Mouse (Mus musculus): ENCODE data around the gene Hist1h4c.

Hist1h4c gene

GRCm38 (mm10) chr13:23698300-23698693, at the start of gene Hist1h4c:
Gene Hist1h4c (minus strand): TSS chr13:23698454.
- peak; percentile 97 for DNase-seq (ENCODE audit: low read depth, low spot score)

- DNase-seq (ENCODE audit: low read depth, low spot score), result no peak
These were observed 49.6 kb upstream of the Hist1h4c start for GRCm38 (mm10) chr13:23747892-23748288.

DNA sequence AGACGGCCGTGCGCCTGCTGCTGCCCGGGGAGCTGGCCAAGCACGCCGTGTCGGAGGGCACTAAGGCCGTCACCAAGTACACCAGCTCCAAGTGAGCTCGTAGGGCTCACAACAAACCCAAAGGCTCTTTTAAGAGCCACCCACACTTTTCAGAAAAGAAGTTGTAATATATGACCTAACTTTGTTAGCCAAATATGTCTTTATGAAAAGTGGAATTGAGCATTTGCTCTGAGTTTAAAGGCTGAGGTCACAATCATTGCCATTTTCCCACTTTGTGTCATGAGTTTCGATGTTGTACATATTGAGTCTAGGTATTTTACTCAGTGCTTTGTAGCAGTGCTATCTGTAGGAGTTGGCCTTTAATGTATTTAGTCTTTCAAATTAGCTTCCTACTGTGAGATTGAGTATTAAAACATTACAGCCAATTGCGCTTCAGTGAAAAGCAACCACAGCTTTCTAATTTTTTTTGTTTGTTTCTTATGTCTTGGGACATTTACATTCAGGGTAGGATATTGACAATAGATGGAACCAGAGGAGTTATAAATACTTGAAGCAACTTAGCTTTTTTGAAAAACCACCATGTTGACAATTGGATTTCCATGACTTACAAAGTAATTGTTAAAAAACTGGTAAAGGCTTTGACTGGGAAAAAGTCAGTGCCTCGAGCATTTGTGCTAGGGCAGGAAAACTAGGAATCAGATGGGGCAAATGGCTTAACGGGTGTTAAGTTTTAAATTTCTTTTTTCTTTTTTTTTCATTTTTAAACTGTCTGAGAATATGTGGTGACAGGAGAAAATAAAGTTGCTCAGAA, 49.0 kb upstream of the Hist1h4c start:
- no peak for DNase-seq (ENCODE audit: low read depth, low spot score)

GRCm38 (mm10) chr13:23746201-23747080, 48.2 kb upstream of the Hist1h4c start, which contains the start of gene Hist1h2bb:
Gene Hist1h2bb (plus strand): TSS chr13:23746734.
- peak; percentile 91 for DNase-seq (ENCODE audit: low read depth, low spot score)

DNA sequence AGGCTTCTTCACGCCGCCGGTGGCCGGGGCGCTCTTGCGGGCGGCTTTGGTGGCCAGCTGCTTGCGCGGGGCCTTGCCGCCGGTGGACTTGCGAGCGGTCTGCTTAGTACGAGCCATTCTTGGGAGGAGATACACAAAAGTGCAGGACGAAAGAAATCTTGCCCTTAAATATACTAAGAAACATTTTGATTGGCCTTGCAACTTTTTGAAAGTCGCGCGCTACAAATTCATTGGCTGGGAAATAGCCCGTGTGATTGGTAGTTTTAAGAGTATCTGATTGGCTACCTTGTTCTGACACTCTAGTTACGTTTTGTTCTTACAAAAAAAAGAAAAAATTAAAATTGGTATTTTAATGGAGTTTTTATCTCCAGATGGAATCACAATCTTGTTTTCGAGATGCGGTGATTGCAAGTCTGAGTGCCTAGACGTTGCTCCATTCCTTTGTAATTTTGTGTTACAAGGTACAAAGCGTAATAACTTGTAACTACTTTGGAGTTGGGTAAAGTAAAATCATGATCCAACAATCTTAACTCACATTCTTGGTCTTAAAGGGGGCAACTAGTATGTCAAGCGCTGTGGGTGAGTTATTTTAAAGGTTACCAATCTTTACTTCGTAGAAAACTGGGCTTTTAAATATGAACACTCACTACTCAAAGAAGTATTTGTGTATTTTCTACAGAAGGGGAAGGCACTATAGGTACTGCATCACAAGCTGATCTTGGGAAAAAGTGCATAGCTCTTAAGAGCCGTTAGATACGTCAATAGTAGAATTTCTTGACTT, 47.3 kb upstream of the Hist1h4c start, which contains the start of gene Hist1h3c:
Gene Hist1h3c (minus strand): TSS at position 222 of the 781 bp plus-strand sequence.
- DNase-seq (ENCODE audit: low read depth, low spot score), result no peak

DNA sequence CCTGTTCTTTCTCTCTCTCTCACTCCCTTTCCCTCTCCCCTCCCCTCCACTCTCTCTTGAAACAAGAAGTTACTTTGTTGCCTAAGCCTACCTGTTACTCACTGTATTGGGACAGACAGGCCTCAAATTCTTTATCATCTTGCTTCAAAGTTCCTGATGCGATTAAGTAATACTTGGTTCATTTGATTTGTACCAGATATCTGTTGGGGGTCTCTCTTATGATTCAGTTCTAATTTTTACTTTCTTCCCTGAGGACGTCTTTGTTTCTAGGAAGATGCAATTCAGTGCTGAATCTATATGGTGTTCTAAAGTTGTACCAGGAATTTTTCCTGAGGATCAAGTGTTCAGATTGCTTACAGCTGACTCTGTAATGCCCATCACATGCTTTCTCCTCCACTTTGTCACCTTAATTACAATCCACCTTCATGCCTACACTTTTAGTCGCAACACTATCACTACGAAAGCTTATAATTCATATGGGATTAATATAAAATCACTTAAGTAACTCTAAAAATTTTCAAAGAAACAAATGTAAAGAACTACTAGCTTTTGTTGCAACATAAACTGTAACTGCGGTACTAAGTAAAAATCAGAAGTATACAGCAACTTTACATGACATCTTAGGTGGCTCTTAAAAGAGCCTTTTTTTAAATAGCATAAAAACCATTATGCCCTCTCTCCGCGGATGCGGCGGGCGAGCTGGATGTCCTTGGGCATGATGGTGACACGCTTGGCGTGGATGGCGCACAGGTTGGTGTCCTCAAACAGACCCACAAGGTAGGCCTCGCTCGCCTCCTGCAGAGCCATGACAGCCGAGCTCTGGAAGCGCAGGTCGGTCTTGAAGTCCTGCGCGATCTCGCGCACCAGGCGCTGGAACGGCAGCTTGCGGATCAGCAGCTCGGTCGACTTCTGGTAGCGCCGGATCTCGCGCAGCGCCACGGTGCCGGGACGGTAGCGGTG, 46.4 kb upstream of the Hist1h4c start:
- DNase-seq (ENCODE audit: low read depth, low spot score), result no peak

GRCm38 (mm10) chr13:23743963-23744362, 45.7 kb upstream of the Hist1h4c start:
- DNase-seq (ENCODE audit: low read depth, low spot score), result no peak

GRCm38 (mm10) chr13:23743215-23743614, 45.0 kb upstream of the Hist1h4c start:
- no peak for DNase-seq (ENCODE audit: low read depth, low spot score)

GRCm38 (mm10) chr13:23742007-23742406, 43.8 kb upstream of the Hist1h4c start:
- DNase-seq (ENCODE audit: low read depth, low spot score), result no peak

- DNase-seq (ENCODE audit: low read depth, low spot score), result no peak
These were observed 42.7 kb upstream of the Hist1h4c start for GRCm38 (mm10) chr13:23740910-23741309.

DNA sequence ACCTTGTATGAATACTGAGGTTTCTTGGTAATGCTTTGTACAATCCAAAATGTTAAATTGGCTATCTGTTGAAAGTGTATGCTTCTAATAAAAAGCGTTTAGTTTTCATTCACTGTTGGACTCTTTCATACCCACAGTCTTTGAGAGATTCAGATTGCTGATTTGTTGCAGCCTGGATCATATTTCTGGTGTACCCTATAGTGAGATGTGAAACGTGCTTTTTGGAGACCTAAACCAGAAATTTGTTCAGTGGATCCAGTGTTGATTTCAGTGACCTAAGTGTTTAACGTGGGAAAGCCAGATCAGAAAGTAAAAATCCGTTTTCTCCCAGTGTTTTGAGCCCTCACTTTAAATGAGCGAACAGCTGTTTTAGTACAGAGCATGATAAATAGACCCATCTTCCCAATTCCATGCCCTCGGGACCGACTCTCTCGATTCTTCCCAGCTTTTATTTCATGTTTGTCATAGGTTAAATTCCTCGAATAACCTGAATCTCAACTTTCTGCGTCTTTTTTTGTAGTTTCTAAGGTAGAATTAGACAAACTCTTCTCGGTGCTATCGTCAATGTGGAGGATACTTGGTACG, 42.1 kb upstream of the Hist1h4c start:
- no peak for DNase-seq (ENCODE audit: low read depth, low spot score)

- DNase-seq (ENCODE audit: low read depth, low spot score), result no peak
These were observed 41.6 kb upstream of the Hist1h4c start for GRCm38 (mm10) chr13:23739922-23740252.

DNA sequence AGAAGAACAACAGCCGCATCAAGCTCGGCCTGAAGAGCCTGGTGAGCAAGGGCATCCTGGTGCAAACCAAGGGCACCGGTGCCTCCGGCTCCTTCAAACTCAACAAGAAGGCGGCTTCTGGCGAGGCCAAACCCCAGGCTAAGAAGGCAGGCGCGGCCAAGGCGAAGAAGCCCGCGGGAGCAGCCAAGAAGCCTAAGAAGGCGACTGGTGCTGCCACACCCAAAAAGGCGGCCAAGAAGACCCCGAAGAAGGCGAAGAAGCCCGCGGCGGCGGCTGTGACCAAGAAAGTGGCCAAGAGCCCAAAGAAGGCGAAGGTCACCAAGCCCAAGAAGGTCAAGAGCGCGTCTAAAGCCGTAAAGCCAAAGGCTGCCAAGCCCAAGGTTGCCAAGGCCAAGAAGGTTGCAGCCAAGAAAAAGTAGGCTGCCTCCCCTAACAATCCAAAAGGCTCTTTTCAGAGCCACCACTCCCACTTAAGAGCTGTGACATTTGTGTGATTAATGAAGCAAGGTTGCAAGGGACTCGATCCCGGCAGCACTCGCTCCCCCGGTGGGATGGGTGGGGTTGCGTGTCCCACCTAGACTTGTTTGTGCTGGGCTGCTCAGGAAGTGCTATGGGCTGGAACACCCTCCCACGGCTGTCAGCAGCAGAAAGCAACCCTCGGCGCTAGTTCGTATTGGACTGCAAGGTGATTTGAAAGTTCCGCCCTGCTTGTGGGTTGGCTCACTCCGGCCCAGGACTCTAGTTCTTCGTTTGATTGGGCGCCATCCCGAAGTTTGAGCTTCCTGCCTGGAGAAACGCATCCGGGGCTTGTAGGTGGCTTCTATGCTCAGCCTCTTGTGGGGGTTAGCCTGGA, 41.0 kb upstream of the Hist1h4c start:
- DNase-seq (ENCODE audit: low read depth, low spot score), result peak; percentile 88

GRCm38 (mm10) chr13:23738677-23739068, 40.4 kb upstream of the Hist1h4c start, which contains the start of gene Hist1h1c:
Gene Hist1h1c (plus strand): TSS chr13:23738808.
- DNase-seq (ENCODE audit: low read depth, low spot score), result no peak

GRCm38 (mm10) chr13:23738041-23738440, 39.8 kb upstream of the Hist1h4c start:
- no peak for DNase-seq (ENCODE audit: low read depth, low spot score)

DNA sequence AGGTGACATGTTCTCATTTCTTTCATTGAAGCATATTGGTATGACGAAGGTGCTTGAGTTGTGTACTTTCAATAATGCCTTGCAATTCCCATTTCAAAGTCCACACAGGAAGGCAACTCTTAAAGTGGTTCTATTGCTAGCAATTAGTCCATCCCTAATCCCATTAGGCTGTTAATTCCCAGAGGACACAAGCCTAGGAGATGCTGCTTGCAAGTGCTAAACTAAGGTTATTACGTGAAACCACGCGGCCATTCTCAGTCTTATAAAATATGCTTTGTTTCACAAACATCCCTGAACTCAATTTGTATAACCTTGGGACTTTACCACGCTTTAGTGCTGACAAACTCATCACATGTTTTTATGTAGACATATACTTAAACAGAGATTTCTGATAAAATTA, 38.8 kb upstream of the Hist1h4c start:
- DNase-seq (ENCODE audit: low read depth, low spot score), result no peak

DNA sequence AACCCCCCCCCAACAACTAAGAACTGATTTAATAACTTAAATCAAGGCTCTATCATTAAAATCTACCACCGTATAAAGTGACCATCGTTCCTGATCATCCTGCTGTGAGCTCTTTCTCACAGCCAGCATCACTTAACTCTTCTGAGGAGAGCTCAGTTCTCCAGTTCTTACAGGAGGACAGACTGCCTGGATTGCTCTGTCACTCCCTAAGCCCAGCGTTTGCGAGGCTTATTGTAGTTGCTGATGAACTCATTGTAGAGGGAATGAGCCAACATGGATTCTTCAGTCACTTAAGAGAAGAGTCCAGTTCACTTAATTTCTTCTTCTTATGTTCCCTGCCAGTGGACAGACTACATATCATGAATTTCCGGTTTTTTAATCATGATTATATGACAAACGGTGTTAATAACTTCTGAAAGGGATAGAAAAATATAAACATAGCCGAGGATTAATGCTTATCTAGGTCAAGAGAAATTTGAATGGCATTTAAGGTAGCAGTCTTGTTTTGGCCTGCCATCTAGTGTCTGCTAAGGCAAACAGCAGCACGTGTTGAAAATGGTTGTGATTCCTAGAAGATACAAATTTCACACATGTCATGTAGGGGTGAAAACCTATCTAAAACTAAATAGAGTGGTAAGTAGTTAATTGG, 34.0 kb upstream of the Hist1h4c start:
- DNase-seq (ENCODE audit: low read depth, low spot score), result no peak

DNA sequence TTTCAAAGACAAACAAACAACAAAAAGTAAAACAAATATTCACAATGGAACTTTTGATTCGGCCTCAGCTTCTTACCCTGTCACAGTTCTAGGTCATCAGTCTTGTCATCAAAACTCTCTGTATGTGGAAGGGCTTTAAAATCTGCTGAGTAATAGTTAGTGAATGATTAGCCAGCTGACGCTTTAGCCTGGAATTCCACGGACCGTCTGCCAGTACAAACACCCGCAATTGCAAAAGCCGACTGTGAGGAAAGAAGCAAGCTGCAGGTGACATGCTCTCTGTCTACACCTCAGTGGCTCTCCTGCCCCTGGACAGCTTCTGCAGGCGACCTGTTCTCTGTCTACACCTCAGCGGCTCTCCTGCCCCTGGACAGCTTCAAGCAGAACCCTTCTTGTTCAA, 32.2 kb upstream of the Hist1h4c start:
- DNase-seq (ENCODE audit: low read depth, low spot score), result no peak

- DNase-seq (ENCODE audit: low read depth, low spot score), result no peak
These were observed 31.5 kb upstream of the Hist1h4c start for GRCm38 (mm10) chr13:23729706-23730105.

Data from brain, embryonic 18.5 days (tissue).